Mouse (Mus musculus): ENCODE measurements at regions not wholly inside any gene's neighbourhood (a gene's known extent, or its start where the extent isn't known, plus 50 kb on each side); places are given as distances from the start of the nearest gene placed in this dataset.

DNA sequence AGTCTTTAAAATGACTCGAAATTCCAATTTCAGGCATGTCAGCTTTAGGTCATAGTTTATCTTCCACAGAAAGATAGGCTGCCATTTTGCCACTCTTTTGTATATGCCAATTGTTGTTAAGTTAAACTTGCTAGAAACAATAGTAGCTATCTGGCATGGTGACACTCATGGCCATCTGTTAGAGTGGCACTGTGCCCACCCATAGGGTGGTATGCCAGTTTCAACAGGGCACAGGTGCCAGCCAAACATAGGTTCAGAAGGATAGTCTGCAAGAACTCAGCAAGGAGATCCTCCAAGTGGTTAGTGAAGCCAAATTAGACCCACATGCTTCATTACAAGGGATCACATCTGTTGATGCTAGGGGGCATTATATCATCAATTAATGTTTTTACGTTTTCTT lies 135.8 kb upstream of the Gm6812 start:
- DNase-seq, result peak; percentile 36

DNA sequence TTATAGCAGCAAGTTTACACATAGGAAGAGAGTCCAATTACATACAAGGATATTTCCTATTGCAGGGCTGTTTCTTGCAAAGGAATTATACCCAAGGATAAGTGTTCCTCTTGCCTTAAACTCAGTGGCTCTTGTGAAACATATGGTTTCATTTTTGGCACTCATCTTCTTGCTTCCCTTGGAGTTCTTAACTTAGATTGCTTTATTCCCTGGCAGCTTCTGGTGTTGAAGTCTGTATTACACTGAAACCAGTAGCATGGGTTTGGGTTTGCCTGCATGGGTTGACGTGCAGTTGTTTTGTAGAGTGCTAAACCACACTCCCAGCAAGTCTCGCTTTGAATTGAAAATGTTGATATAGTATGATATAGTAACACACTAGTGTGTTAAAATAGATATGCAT lies 116.3 kb upstream of the Gm6812 start:
- no peak for DNase-seq

DNA sequence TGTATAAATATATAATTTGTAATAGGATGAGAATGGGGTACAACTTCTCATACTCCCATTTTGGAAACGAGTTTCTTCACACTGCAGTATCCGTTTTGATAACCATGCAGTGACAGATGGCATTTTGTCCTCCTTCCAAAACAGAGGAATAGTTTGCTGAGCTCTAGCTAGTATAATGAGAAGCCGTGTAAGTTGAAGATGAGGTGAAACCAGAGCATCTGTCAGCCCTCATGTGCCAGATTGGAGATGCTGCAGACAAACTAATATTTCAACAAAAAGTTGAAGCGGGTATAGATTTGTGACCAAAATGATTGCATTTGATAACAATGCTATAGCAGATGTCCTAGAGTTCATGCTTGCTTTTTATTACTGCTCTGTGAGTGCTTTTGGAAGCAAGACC lies 115.1 kb upstream of the Gm6812 start:
- DNase-seq, result peak; percentile 3
